15 mouse cellular contexts compared by ENCODE assay signal in the genomic region with DNA sequence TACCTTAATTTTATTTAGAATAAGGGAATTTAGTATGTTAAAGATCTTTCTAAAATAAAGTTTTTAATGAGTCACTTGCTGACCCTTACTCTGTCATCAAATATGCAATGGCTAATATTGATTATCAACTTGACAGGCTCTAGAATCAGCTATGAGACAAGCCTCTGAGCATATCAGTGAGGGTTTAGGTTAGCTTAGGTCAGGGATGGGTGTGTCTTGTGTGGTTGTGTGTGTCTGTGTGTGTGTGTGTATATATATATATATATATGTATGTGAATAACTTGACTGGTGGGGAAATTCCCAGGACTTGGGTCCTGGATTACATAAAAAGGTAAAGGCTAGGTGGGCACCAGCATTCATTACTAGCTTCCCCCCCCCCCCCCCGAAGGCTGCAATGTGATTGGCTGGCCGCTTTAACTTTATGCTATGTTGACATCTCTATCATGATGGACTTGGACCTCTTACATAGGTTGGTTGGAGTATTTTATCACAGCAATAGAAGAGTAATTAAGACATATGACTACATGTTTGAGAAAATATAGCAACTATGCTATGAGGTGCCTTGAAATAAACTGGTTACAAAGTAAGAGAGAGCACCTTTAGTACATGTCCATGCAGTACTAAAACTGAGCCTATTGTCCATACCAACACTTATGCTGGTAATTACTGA.
"Had no signal": no experiment of that assay in that cellular context is flagged by ENCODE, and none has a peak within 500 bp of the region (broad histone marks: within the 10 kb centered on the region; RNA-seq: fewer than 3 reads in every experiment).

No protein-coding gene starts in this region.

- H3K4me1 ChIP-seq: neural tube, embryonic 13.5 days; stomach, embryonic 15.5 days had no signal

- H3K9ac ChIP-seq: neural tube, embryonic 13.5 days; stomach, embryonic 15.5 days had no signal

- H3K4me3 ChIP-seq: neural tube, embryonic 13.5 days; stomach, embryonic 15.5 days had no signal

- H3K27ac ChIP-seq: neural tube, embryonic 13.5 days; stomach, embryonic 15.5 days; stomach, postnatal 0 days had no signal

- H3K9me3 ChIP-seq: neural tube, embryonic 13.5 days; stomach, embryonic 15.5 days had no signal

- H3K27me3 ChIP-seq: neural tube, embryonic 13.5 days; stomach, embryonic 15.5 days had no signal

- H3K4me2 ChIP-seq: neural tube, embryonic 13.5 days; stomach, embryonic 15.5 days had no signal

- DNase-seq: retina, postnatal 1 day; right cerebral cortex, adult 18-20 months; right cerebral cortex, postnatal 14 days; right cerebral cortex, postnatal 25 days; right cerebral cortex, postnatal 4 days; spleen, adult 18-20 months; thymus, adult 18-20 months; thymus, adult 2 months; thymus, postnatal 14 days; thymus, postnatal 25 days; thymus, postnatal 36 days; thymus, postnatal 4 days had no signal
